Mouse (Mus musculus): Measurements from ENCODE around the gene Mpnd. TPM values are rescaled to one million over a fixed set of nuclear protein-coding genes. Genes with fewer than 3 reads are reported as not detected.

The Mpnd gene
- polyA plus RNA-seq, 2 experiments, result 101 to 118 TPM

- DNase-seq (ENCODE audit: low spot score) (no peak), ATAC-seq (ENCODE audit: low FRiP score, low read depth) (no peak)
- Histone ChIP-seq H3K27me3 (ENCODE audit: control insufficient read depth, insufficient read depth, low read length) (no peaks in the 10 kb centered on the region), H3K4me1 (ENCODE audit: control insufficient read depth, insufficient read depth, low read length) (peaks cover 12% of the 10 kb centered on the region), H3K4me3 (replicated peaks; ENCODE audit: low read length) (no peak overlapping the region), H3K27ac (replicated peaks; ENCODE audit: low read depth, low read length) (no peak overlapping the region), H3K36me3 (ENCODE audit: control insufficient read depth, insufficient read depth, low read length) (peaks cover 59% of the 10 kb centered on the region), H3K4me2 (replicated peaks; ENCODE audit: low read depth, low read length, severe bottlenecking) (no peak overlapping the region), H3K9ac (ENCODE audit: low read depth, low read length, severe bottlenecking) (no peak overlapping the region), H3K9me3 (ENCODE audit: control insufficient read depth, low read length) (no peaks in the 10 kb centered on the region)
- TF ChIP-seq POLR2A (IDR thresholded peaks at IDR 0.05; ENCODE audit: borderline replicate concordance, extremely low read depth, insufficient read depth, insufficient read length), result no peak
- WGBS, result 88% methylated on average over 9 of the region's 9 CpGs
Observed at GRCm38 (mm10) chr17:56030238-56030870, 24.8 kb downstream of the Mpnd start.

- H3K9ac ChIP-seq (ENCODE audit: low read depth, low read length, severe bottlenecking), result no peak overlapping the region
- no peaks in the 10 kb centered on the region for H3K27me3 ChIP-seq (ENCODE audit: control insufficient read depth, insufficient read depth, low read length)
- no peak overlapping the region for H3K4me2 ChIP-seq (replicated peaks; ENCODE audit: low read depth, low read length, severe bottlenecking)
- ATAC-seq (ENCODE audit: low FRiP score, low read depth) (no peak), DNase-seq (ENCODE audit: low spot score) (no peak)
- no peak overlapping the region for H3K4me3 ChIP-seq (replicated peaks; ENCODE audit: low read length)
- TF ChIP-seq POLR2A (IDR thresholded peaks at IDR 0.05; ENCODE audit: borderline replicate concordance, extremely low read depth, insufficient read depth, insufficient read length), result no peak
- 72% methylated on average over 5 of the region's 5 CpGs for WGBS
- no peak overlapping the region for H3K27ac ChIP-seq (replicated peaks; ENCODE audit: low read depth, low read length)
- peaks cover 58% of the 10 kb centered on the region for H3K36me3 ChIP-seq (ENCODE audit: control insufficient read depth, insufficient read depth, low read length)
- H3K9me3 ChIP-seq (ENCODE audit: control insufficient read depth, low read length), result no peaks in the 10 kb centered on the region
- peaks cover 14% of the 10 kb centered on the region for H3K4me1 ChIP-seq (ENCODE audit: control insufficient read depth, insufficient read depth, low read length)
Observed at GRCm38 (mm10) chr17:56030919-56031318, 25.4 kb downstream of the Mpnd start.

- DNase-seq (ENCODE audit: low spot score) (no peak), ATAC-seq (ENCODE audit: low FRiP score, low read depth) (no peak)
- no peak overlapping the region for H3K4me3 ChIP-seq (replicated peaks; ENCODE audit: low read length)
- H3K27me3 ChIP-seq (ENCODE audit: control insufficient read depth, insufficient read depth, low read length), result no peaks in the 10 kb centered on the region
- no peak for TF ChIP-seq POLR2A (IDR thresholded peaks at IDR 0.05; ENCODE audit: borderline replicate concordance, extremely low read depth, insufficient read depth, insufficient read length)
- H3K27ac ChIP-seq (replicated peaks; ENCODE audit: low read depth, low read length), result no peak overlapping the region
- WGBS, result 95% methylated on average over 7 of the region's 7 CpGs
- no peak overlapping the region for H3K9ac ChIP-seq (ENCODE audit: low read depth, low read length, severe bottlenecking)
- peaks cover 14% of the 10 kb centered on the region for H3K4me1 ChIP-seq (ENCODE audit: control insufficient read depth, insufficient read depth, low read length)
- no peaks in the 10 kb centered on the region for H3K9me3 ChIP-seq (ENCODE audit: control insufficient read depth, low read length)
- H3K36me3 ChIP-seq (ENCODE audit: control insufficient read depth, insufficient read depth, low read length), result peaks cover 54% of the 10 kb centered on the region
- H3K4me2 ChIP-seq (replicated peaks; ENCODE audit: low read depth, low read length, severe bottlenecking), result no peak overlapping the region
Observed at GRCm38 (mm10) chr17:56031431-56031830, 25.9 kb downstream of the Mpnd start.

- Histone ChIP-seq H3K27me3 (ENCODE audit: control insufficient read depth, insufficient read depth, low read length) (no peaks in the 10 kb centered on the region), H3K27ac (replicated peaks; ENCODE audit: low read depth, low read length) (no peak overlapping the region), H3K4me2 (replicated peaks; ENCODE audit: low read depth, low read length, severe bottlenecking) (no peak overlapping the region), H3K36me3 (ENCODE audit: control insufficient read depth, insufficient read depth, low read length) (peaks cover 54% of the 10 kb centered on the region), H3K4me1 (ENCODE audit: control insufficient read depth, insufficient read depth, low read length) (peaks cover 14% of the 10 kb centered on the region), H3K4me3 (replicated peaks; ENCODE audit: low read length) (no peak overlapping the region), H3K9ac (ENCODE audit: low read depth, low read length, severe bottlenecking) (no peak overlapping the region), H3K9me3 (ENCODE audit: control insufficient read depth, low read length) (no peaks in the 10 kb centered on the region)
- no peak for TF ChIP-seq POLR2A (IDR thresholded peaks at IDR 0.05; ENCODE audit: borderline replicate concordance, extremely low read depth, insufficient read depth, insufficient read length)
- whole genome bisulfite sequencing, result 83% methylated on average over 6 of the region's 6 CpGs
- DNase-seq (ENCODE audit: low spot score) (no peak), ATAC-seq (ENCODE audit: low FRiP score, low read depth) (no peak)
Observed at GRCm38 (mm10) chr17:56032127-56032733, 26.7 kb downstream of the Mpnd start.

GRCm38 (mm10) chr17:56032831-56033230, 27.3 kb downstream of the Mpnd start:
- no peak for TF ChIP-seq POLR2A (IDR thresholded peaks at IDR 0.05; ENCODE audit: borderline replicate concordance, extremely low read depth, insufficient read depth, insufficient read length)
- Histone ChIP-seq H3K27ac (replicated peaks; ENCODE audit: low read depth, low read length) (no peak overlapping the region), H3K4me1 (ENCODE audit: control insufficient read depth, insufficient read depth, low read length) (peaks cover 14% of the 10 kb centered on the region), H3K9ac (ENCODE audit: low read depth, low read length, severe bottlenecking) (peak overlapping the region; percentile 28; the same call in 1 of the 2 replicates), H3K4me2 (replicated peaks; ENCODE audit: low read depth, low read length, severe bottlenecking) (no peak overlapping the region), H3K36me3 (ENCODE audit: control insufficient read depth, insufficient read depth, low read length) (peaks cover 51% of the 10 kb centered on the region), H3K4me3 (replicated peaks; ENCODE audit: low read length) (no peak overlapping the region), H3K9me3 (ENCODE audit: control insufficient read depth, low read length) (no peaks in the 10 kb centered on the region), H3K27me3 (ENCODE audit: control insufficient read depth, insufficient read depth, low read length) (no peaks in the 10 kb centered on the region)
- no peak for ATAC-seq (ENCODE audit: low FRiP score, low read depth)
- 79% methylated on average over 7 of the region's 7 CpGs for WGBS
- DNase-seq (ENCODE audit: low spot score), result no peak
